Mouse (Mus musculus) lung, postnatal 36 days (tissue): ENCODE data around the gene Xpr1.

ENCODE experiments used
- DNase-seq: peaks from one replicate; pipeline ENCODE4 v3.0.0; 2022; ENCODE audit warnings: mixed read lengths

The Xpr1 gene

GRCm38 (mm10) chr1:155416701-155417677 lies at the start of gene Xpr1:
Xpr1 (minus strand) TSS chr1:155417415.
- DNase-seq, result peak; percentile 94

GRCm38 (mm10) chr1:155463442-155463841 lies 46.2 kb upstream of the Xpr1 start:
- DNase-seq, result no peak

GRCm38 (mm10) chr1:155462582-155462981 lies 45.4 kb upstream of the Xpr1 start:
- no peak for DNase-seq

- DNase-seq, result no peak
Observed at GRCm38 (mm10) chr1:155457532-155457931, 40.3 kb upstream of the Xpr1 start.

- no peak for DNase-seq
Observed at GRCm38 (mm10) chr1:155453180-155453579, 36.0 kb upstream of the Xpr1 start.

GRCm38 (mm10) chr1:155448932-155449331 lies 31.7 kb upstream of the Xpr1 start:
- peak; percentile 55 for DNase-seq

- DNase-seq, result no peak
Observed at GRCm38 (mm10) chr1:155447277-155447676, 30.1 kb upstream of the Xpr1 start.

GRCm38 (mm10) chr1:155443115-155443514 lies 25.9 kb upstream of the Xpr1 start:
- DNase-seq, result no peak

GRCm38 (mm10) chr1:155442521-155443001 lies 25.3 kb upstream of the Xpr1 start:
- DNase-seq, result no peak

- no peak for DNase-seq
Observed at GRCm38 (mm10) chr1:155439551-155439950, 22.3 kb upstream of the Xpr1 start.

GRCm38 (mm10) chr1:155438525-155438924 lies 21.3 kb upstream of the Xpr1 start:
- DNase-seq, result no peak

GRCm38 (mm10) chr1:155429304-155429703 lies 12.1 kb upstream of the Xpr1 start:
- DNase-seq, result no peak

GRCm38 (mm10) chr1:155427126-155427865 lies 10.1 kb upstream of the Xpr1 start:
- no peak for DNase-seq

- DNase-seq, result no peak
Observed at GRCm38 (mm10) chr1:155425743-155426315, 8.6 kb upstream of the Xpr1 start.

GRCm38 (mm10) chr1:155425285-155425684 lies 8.1 kb upstream of the Xpr1 start:
- DNase-seq, result no peak

GRCm38 (mm10) chr1:155423801-155424200 lies 6.6 kb upstream of the Xpr1 start:
- DNase-seq, result no peak

GRCm38 (mm10) chr1:155422022-155422421 lies 4.8 kb upstream of the Xpr1 start:
- no peak for DNase-seq

GRCm38 (mm10) chr1:155416147-155416700 lies 991 bp downstream of the Xpr1 start:
- no peak for DNase-seq

- no peak for DNase-seq
Observed at GRCm38 (mm10) chr1:155415421-155415820, 1.8 kb downstream of the Xpr1 start.

- peak; percentile 35 for DNase-seq
Observed at GRCm38 (mm10) chr1:155412705-155413104, 4.5 kb downstream of the Xpr1 start.

- no peak for DNase-seq
Observed at GRCm38 (mm10) chr1:155408577-155408966, 8.6 kb downstream of the Xpr1 start.

GRCm38 (mm10) chr1:155407697-155408576 lies 9.3 kb downstream of the Xpr1 start:
- no peak for DNase-seq
